Mouse (Mus musculus) liver, embryonic 15.5 days (tissue): ENCODE measurements around the gene Kri1. TPM values are rescaled to one million over a fixed set of nuclear protein-coding genes. Genes with fewer than 3 reads are reported as not detected.

ENCODE experiments used
- ATAC-seq: fragments of 200-750 bp; cut with Nextera tagmentation; 2 replicates; pipeline ENCODE4 v1.8.0; 2017; ENCODE audit warnings: moderate number of reproducible peaks, mild to moderate bottlenecking, moderate library complexity; ENCODE audit not compliant: insufficient read depth
- H3K27ac ChIP-seq: fragments of 300-500 bp; sonication (generic); replicated peaks from 2 replicates; pipeline ENCODE4 v1.5.1; 2015; ENCODE audit warnings: mild to moderate bottlenecking, inconsistent platforms
- H3K27me3 ChIP-seq: fragments of 300-500 bp; sonication (generic); 2 replicates; pipeline ENCODE4 v1.6.1; 2015; ENCODE audit warnings: mild to moderate bottlenecking, inconsistent platforms
- H3K36me3 ChIP-seq: fragments of 300-500 bp; sonication (generic); replicated peaks from 2 replicates; pipeline ENCODE4 v1.6.1; 2015; ENCODE audit warnings: moderate library complexity, mild to moderate bottlenecking, inconsistent platforms
- H3K4me1 ChIP-seq: fragments of 300-500 bp; sonication (generic); replicated peaks from 2 replicates; pipeline ENCODE4 v1.6.1; 2015; ENCODE audit warnings: inconsistent platforms
- H3K4me2 ChIP-seq: fragments of 300-500 bp; sonication (generic); 2 replicates; pipeline ENCODE4 v1.6.1; 2015; ENCODE audit warnings: moderate library complexity, mild to moderate bottlenecking, inconsistent platforms
- H3K4me3 ChIP-seq: fragments of 300-500 bp; sonication (generic); replicated peaks from 2 replicates; pipeline ENCODE4 v1.5.1; 2015; ENCODE audit warnings: mild to moderate bottlenecking, inconsistent platforms
- H3K9ac ChIP-seq: fragments of 300-500 bp; sonication (generic); 2 replicates; pipeline ENCODE4 v1.6.1; 2015; ENCODE audit warnings: moderate library complexity, mild to moderate bottlenecking, inconsistent platforms
- H3K9me3 ChIP-seq: fragments of 300-500 bp; sonication (generic); replicated peaks from 2 replicates; pipeline ENCODE4 v1.6.1; 2016; ENCODE audit warnings: inconsistent platforms
- WGBS: fragments of 180-500 bp; shearing (Covaris S2); methylation state at CpG from one replicate; pipeline ENCODE4 v1.1.7; 2015; ENCODE audit warnings: mixed read lengths; ENCODE audit not compliant: insufficient replicate concordance; 5-methylcytosine and 5-hydroxymethylcytosine counted together
- polyA plus RNA-seq: library from polyadenylated mRNA; unstranded; fragments of >200 nt; fragmentation: Nextera tagmentation; extraction: Ambion mirVana; gene quantifications from 2 replicates; pipeline ENCODE4 v1.2.1, GENCODE M21; 2015

Kri1 gene
- polyA plus RNA-seq, 1 experiment from 2014 or later, result 6.0 TPM

GRCm38 (mm10) chr9:21290589-21290988 lies 2.8 kb upstream of the Kri1 start:
- peak overlapping the region; percentile 90 for H3K4me2 ChIP-seq
- no peaks in the 10 kb centered on the region for H3K27me3 ChIP-seq
- WGBS, result under 1% methylated on average over 20 of the region's 20 CpGs
- peak overlapping the region; percentile 95 for H3K9ac ChIP-seq
- H3K4me3 ChIP-seq, result peak overlapping the region; percentile 93
- no peaks in the 10 kb centered on the region for H3K9me3 ChIP-seq
- H3K4me1 ChIP-seq, result peaks cover 48% of the 10 kb centered on the region
- peak; percentile 2 for ATAC-seq
- H3K36me3 ChIP-seq, result peaks cover 23% of the 10 kb centered on the region
- peak overlapping the region; percentile 96 for H3K27ac ChIP-seq

DNA sequence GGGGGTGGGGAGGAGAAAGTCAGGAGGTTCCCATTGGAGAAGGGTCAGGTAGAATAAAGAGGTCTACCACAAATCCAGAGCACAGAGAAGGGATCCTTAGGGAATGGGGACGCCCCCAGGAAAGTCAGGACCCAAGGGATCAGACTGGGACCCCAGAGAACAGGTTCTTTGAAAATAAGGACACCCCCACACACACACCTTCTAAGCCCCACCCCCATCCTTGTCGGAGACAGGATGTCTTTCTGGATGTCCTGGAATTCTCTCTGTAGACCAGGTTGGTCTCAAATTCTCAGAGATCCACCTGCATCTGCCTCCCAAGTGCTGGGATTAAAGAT lies 1.5 kb upstream of the Kri1 start:
- Histone ChIP-seq H3K9me3 (no peaks in the 10 kb centered on the region), H3K27ac (peak overlapping the region; percentile 96), H3K36me3 (peaks cover 36% of the 10 kb centered on the region), H3K4me1 (peaks cover 58% of the 10 kb centered on the region), H3K27me3 (no peaks in the 10 kb centered on the region), H3K9ac (peak overlapping the region; percentile 95), H3K4me3 (peak overlapping the region; percentile 93), H3K4me2 (peak overlapping the region; percentile 90)
- ATAC-seq, result no peak
- WGBS, result 51% methylated on average over 2 of the region's 2 CpGs

DNA sequence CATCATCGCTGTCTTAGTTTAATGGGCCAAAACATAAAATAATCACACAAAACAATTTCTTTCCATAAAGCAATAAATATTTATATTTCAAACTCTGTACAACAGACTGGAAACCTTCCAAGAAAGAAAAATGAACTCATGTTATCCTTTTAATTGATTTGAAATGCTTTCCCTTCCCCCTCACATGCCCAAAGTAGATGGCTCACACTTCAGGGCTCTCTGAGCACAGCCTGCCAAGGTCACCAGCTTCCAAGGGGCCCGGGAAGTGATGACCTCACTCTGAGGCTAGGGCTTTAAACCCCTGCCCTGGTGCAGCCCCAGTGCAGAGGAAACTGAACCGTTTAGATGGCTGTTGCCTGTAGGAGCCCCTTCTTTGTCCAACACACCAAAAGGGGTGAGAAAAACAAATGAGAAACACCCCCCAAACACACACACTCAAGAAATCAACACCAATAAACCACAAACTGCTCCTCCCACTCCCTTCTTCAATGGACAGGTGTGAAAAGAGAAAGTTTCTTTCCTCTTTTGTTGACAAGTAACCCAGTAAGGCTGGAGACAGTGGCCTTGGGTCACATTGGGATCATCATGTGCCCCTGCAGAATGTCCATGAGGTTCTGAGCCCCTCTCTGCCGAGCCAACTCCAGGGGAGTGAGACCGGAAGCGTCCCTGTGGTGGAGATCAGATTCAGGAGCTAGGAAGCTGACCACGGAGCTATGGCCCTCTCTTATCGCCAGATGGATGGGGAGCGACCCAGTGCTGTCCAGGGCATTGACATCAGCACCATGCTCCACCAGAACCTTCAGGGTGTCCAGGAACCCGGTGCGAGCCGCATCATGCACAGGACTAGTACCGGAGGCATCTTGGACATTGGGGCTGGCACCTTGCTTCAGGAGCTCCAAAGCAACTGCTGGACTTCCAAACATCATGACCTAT lies 901 bp upstream of the Kri1 start:
- Histone ChIP-seq H3K9ac (peak overlapping the region; percentile 95), H3K4me3 (peak overlapping the region; percentile 93), H3K9me3 (no peaks in the 10 kb centered on the region), H3K36me3 (peaks cover 42% of the 10 kb centered on the region), H3K4me2 (peak overlapping the region; percentile 90), H3K27ac (peak overlapping the region; percentile 96), H3K27me3 (no peaks in the 10 kb centered on the region), H3K4me1 (peaks cover 62% of the 10 kb centered on the region)
- WGBS, result 58% methylated on average over 13 of the region's 13 CpGs
- ATAC-seq, result no peak

- Histone ChIP-seq H3K4me1 (peaks cover 51% of the 10 kb centered on the region), H3K9ac (peak overlapping the region; percentile 95), H3K36me3 (peaks cover 57% of the 10 kb centered on the region), H3K27me3 (no peaks in the 10 kb centered on the region), H3K4me3 (peak overlapping the region; percentile 93), H3K27ac (peak overlapping the region; percentile 96), H3K4me2 (peak overlapping the region; percentile 90), H3K9me3 (no peaks in the 10 kb centered on the region)
- 10% methylated on average over 3 of the region's 3 CpGs for WGBS
- no peak for ATAC-seq
Observed at GRCm38 (mm10) chr9:21286753-21287152, 1.0 kb downstream of the Kri1 start.

- Histone ChIP-seq H3K4me3 (no peak overlapping the region), H3K4me2 (no peak overlapping the region), H3K36me3 (peaks cover 78% of the 10 kb centered on the region), H3K27ac (peak overlapping the region; percentile 39; the same call in 1 of the 2 replicates), H3K9ac (no peak overlapping the region), H3K27me3 (no peaks in the 10 kb centered on the region), H3K9me3 (no peaks in the 10 kb centered on the region), H3K4me1 (peaks cover 50% of the 10 kb centered on the region)
- ATAC-seq, result no peak
- 76% methylated on average over 3 of the region's 3 CpGs for WGBS
Observed at GRCm38 (mm10) chr9:21283994-21284393, 3.8 kb downstream of the Kri1 start.

- H3K4me2 ChIP-seq, result no peak overlapping the region
- H3K27me3 ChIP-seq, result no peaks in the 10 kb centered on the region
- ATAC-seq, result no peak
- H3K36me3 ChIP-seq, result peaks cover 78% of the 10 kb centered on the region
- no peak overlapping the region; the same call in 1 of the 2 replicates for H3K27ac ChIP-seq
- no peak overlapping the region for H3K4me3 ChIP-seq
- H3K4me1 ChIP-seq, result peaks cover 46% of the 10 kb centered on the region
- H3K9ac ChIP-seq, result no peak overlapping the region
- no peaks in the 10 kb centered on the region for H3K9me3 ChIP-seq
- 83% methylated on average over 5 of the region's 5 CpGs for WGBS
Observed at GRCm38 (mm10) chr9:21283591-21283990, 4.2 kb downstream of the Kri1 start.

- H3K9me3 ChIP-seq, result no peaks in the 10 kb centered on the region
- no peak overlapping the region for H3K4me2 ChIP-seq
- no peak overlapping the region for H3K9ac ChIP-seq
- peaks cover 54% of the 10 kb centered on the region for H3K4me1 ChIP-seq
- H3K4me3 ChIP-seq, result no peak overlapping the region
- peaks cover 100% of the 10 kb centered on the region for H3K36me3 ChIP-seq
- H3K27ac ChIP-seq, result 0 out of 2 replicates have a peak overlapping the region, but pooled peaks have one; percentile 15
- ATAC-seq, result no peak
- 85% methylated on average over 5 of the region's 5 CpGs for WGBS
- H3K27me3 ChIP-seq, result no peaks in the 10 kb centered on the region
Observed at GRCm38 (mm10) chr9:21277776-21278175, 10.0 kb downstream of the Kri1 start.

DNA sequence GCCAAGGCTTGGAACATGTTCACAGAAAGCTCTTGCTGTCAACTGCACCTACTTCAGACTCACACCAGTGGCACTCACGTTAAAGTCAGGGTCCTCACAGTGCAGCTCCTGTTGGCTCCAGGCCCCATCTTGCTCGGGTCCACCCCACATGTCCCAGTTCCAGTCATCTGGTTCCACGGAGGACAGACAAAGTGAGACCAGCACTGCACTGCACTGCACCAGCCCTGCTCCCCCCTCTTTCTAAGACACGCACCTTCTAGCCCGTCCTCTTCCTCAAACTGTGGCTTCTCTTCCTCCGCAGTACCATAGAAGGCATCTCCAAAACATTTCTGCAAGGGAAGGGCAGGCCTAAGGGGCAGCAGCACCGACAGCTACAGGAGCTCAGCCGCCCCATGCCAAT lies 11.5 kb downstream of the Kri1 start:
- peaks cover 100% of the 10 kb centered on the region for H3K36me3 ChIP-seq
- H3K27ac ChIP-seq, result no peak overlapping the region
- peaks cover 54% of the 10 kb centered on the region for H3K4me1 ChIP-seq
- H3K9ac ChIP-seq, result no peak overlapping the region
- no peak overlapping the region for H3K4me3 ChIP-seq
- no peak overlapping the region for H3K4me2 ChIP-seq
- no peaks in the 10 kb centered on the region for H3K27me3 ChIP-seq
- 80% methylated on average over 8 of the region's 8 CpGs for WGBS
- H3K9me3 ChIP-seq, result no peaks in the 10 kb centered on the region
- ATAC-seq, result no peak

- peak overlapping the region; percentile 35; the same call in 1 of the 2 replicates for H3K27ac ChIP-seq
- H3K4me1 ChIP-seq, result peaks cover 54% of the 10 kb centered on the region
- WGBS, result 91% methylated on average over 12 of the region's 12 CpGs
- H3K27me3 ChIP-seq, result no peaks in the 10 kb centered on the region
- H3K4me2 ChIP-seq, result no peak overlapping the region
- no peak for ATAC-seq
- H3K9ac ChIP-seq, result no peak overlapping the region
- peaks cover 100% of the 10 kb centered on the region for H3K36me3 ChIP-seq
- no peak overlapping the region for H3K4me3 ChIP-seq
- H3K9me3 ChIP-seq, result no peaks in the 10 kb centered on the region
Observed at GRCm38 (mm10) chr9:21275727-21276126, 12.0 kb downstream of the Kri1 start.

- H3K4me2 ChIP-seq, result no peak overlapping the region
- H3K27me3 ChIP-seq, result no peaks in the 10 kb centered on the region
- no peaks in the 10 kb centered on the region for H3K9me3 ChIP-seq
- no peak overlapping the region for H3K4me3 ChIP-seq
- peak; percentile 43 for ATAC-seq
- peaks cover 100% of the 10 kb centered on the region for H3K36me3 ChIP-seq
- WGBS, result 58% methylated on average over 7 of the region's 7 CpGs
- peak overlapping the region; percentile 35 for H3K27ac ChIP-seq
- peaks cover 54% of the 10 kb centered on the region for H3K4me1 ChIP-seq
- H3K9ac ChIP-seq, result no peak overlapping the region
Observed at GRCm38 (mm10) chr9:21275013-21275710, 12.6 kb downstream of the Kri1 start.

- H3K9ac ChIP-seq, result no peak overlapping the region
- H3K27ac ChIP-seq, result 0 out of 2 replicates have a peak overlapping the region, but pooled peaks have one; percentile 35
- ATAC-seq, result no peak
- 81% methylated on average over 3 of the region's 3 CpGs for WGBS
- H3K36me3 ChIP-seq, result peaks cover 100% of the 10 kb centered on the region
- H3K4me2 ChIP-seq, result no peak overlapping the region
- H3K4me3 ChIP-seq, result no peak overlapping the region
- no peaks in the 10 kb centered on the region for H3K9me3 ChIP-seq
- H3K4me1 ChIP-seq, result peaks cover 48% of the 10 kb centered on the region
- no peaks in the 10 kb centered on the region for H3K27me3 ChIP-seq
Observed at GRCm38 (mm10) chr9:21274336-21274735, 13.4 kb downstream of the Kri1 start.
